Mouse (Mus musculus) CH12F3 (cell line): ENCODE measurements around the gene Mindy2.

ENCODE experiments used
- in situ Hi-C: fragments of 300-500 bp; cut with MboI; formaldehyde crosslinking; loops from 2 replicates; pipeline ENCODE4 v1.14.3; 2020; ENCODE audit warnings: low sequenced_read_pairs

The Mindy2 gene

GRCm38 (mm10) chr9:70669197-70669596, 12.2 kb upstream of the Mindy2 start:
- in situ Hi-C loops, result no loop called here

- in situ Hi-C loops, result no loop called here
Observed at GRCm38 (mm10) chr9:70668048-70668447, 11.1 kb upstream of the Mindy2 start.

GRCm38 (mm10) chr9:70666811-70667210, 9.8 kb upstream of the Mindy2 start:
- in situ Hi-C loops, result no loop called here

GRCm38 (mm10) chr9:70665372-70666145, 8.6 kb upstream of the Mindy2 start:
- in situ Hi-C loops, result no loop called here

DNA sequence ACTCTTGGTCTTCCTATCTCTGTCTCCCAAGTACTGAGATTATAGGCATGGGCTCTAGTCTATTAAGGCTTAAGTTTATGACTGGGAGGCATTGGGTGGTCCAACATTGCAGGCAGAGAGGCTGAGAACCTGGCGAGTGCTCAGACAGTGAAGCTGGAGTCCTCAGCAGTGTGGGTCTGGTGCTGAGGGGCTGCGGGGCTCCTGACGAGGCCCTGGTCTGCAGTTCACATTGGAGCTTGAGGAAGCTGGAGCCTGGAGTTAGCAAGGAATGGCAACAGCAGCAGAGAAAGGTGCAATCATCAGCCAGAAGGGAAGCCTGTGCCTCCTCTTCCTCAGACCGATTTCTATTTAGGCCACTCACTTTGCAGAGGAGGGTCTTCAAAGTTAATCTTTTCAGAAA, 7.9 kb upstream of the Mindy2 start:
- in situ Hi-C loops, result no loop called here

- in situ Hi-C loops, result no loop called here
Observed at GRCm38 (mm10) chr9:70658266-70658665, 1.3 kb upstream of the Mindy2 start.

DNA sequence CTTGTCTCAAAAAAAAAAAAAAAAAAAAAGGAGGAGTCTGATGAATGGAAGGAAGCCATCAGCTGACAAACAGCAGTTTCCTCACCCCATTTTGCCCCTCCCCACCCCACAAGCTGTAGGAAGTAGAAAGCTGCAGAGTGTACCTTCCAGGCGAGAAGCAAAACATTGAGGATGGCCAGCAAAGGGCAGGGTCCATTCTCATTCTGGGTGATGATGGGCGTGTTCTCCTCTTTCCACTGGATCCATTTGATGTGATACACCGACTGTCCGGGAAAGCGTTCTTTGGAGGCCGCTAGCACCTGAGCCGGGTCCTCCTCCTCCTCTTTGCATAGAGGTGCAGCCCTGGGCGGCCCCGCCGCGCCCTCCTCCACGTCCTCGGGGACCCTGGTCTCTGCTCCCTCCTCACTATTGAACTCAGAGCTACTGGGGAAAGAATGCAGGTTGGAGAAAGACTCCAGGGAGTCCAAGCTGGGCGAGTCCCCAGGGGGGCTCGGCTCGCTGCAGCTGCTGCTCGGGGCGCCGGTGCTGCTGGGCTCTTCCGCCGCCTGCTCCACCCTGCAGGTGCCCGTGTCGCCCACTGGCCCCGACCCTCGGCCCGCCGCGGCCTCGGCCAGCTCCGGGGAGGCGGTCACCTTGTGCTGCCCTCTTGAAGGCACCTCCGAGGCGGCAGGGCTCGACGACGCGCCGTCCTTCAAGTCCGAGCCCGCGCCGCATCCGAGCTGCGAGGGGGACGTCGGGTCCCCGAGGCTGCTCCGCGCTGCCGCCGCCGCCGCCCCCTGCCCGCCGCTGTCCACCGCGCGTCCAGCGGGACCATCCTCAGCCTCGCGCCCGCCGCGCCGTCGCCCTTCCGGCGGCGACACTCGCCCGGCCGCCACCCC, 605 bp downstream of the Mindy2 start, which contains the start of gene Gm10642:
Gene Gm10642 (plus strand): TSS at position 122 of the 878 bp plus-strand sequence.
- in situ Hi-C loops, result no loop called here

GRCm38 (mm10) chr9:70655764-70656129, 1.2 kb downstream of the Mindy2 start:
- in situ Hi-C loops, result no loop called here

- in situ Hi-C loops, result no loop called here
Observed at GRCm38 (mm10) chr9:70654496-70654895, 2.5 kb downstream of the Mindy2 start.

- in situ Hi-C loops, result no loop called here
Observed at GRCm38 (mm10) chr9:70653875-70654274, 3.1 kb downstream of the Mindy2 start.

- in situ Hi-C loops, result no loop called here
Observed at GRCm38 (mm10) chr9:70652221-70652620, 4.8 kb downstream of the Mindy2 start.

GRCm38 (mm10) chr9:70650994-70651393, 6.0 kb downstream of the Mindy2 start:
- in situ Hi-C loops, result no loop called here

DNA sequence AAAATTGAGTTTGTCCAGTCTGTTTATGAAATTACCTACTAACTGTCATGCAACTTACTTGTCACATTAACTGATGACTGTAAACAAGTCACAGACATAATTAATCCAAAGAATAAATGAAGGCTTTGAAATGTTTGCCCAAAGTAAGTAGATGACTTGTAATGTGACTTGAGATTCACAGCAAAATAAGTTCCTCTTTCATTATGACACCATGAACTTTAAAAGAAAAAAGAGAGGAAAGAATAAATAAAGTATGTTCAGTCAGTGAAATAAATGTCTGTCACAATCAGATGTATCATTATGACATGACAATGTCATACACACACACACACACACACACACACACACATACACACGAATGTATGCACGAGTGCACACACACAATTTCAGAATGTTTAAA, 6.7 kb downstream of the Mindy2 start:
- in situ Hi-C loops, result no loop called here

DNA sequence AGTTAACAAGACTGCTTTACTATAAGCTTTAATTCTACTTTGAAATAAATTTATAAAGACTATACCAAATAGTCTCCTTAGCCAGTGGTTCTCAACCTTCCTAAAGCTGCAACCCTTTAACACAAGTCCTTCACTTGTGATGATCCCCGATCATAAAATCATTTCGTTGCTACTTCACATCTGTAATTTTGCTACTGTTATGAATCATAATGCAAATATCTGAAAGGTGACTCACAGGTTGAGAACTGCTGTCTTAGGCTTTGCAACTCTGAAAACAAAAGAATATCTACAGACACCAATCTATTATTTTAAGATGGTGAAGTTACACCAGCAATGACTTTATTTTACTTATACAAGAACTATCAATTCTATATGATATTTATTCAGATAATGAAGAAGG, 20.2 kb downstream of the Mindy2 start:
- in situ Hi-C loops, result no loop called here

DNA sequence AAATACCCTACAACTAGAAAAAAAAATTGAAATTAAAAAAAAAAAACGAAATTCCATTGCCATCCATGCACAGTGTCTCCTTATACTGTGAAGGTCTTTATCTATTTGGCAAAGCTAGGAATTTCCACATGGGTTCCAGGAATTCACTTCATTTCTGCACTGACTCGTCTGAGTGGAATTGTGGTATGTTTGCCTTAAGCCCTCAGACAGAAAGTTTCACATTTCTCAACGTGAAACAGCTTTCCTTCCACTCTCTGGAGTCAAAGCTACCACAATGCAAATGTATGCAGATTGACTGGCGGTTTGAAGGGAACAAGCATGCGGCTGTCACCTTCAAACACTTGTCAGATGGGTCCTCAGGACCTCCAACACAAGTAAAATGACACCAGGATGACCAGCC, 25.3 kb downstream of the Mindy2 start:
- in situ Hi-C loops, result no loop called here

DNA sequence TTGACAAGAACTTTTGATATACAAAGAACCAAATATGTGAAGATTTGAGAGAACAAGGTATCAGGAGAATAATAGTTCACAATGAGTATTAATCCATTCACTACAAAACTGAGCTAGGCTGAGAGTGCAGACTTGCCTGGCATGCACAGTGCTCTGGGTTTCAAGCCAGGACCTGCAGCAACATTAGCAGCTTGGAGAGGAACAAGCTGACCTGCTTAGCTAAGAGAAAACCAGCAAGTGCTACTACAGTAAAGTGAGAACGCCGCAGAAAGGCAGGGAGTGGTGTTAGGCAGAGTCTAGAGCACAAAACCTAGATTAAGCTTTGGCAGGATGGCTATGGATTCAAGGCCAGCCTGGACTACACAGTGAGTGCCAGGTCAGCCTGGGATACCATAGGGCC, 27.3 kb downstream of the Mindy2 start:
- in situ Hi-C loops, result no loop called here

- in situ Hi-C loops, result no loop called here
Observed at GRCm38 (mm10) chr9:70611026-70611673, 45.8 kb downstream of the Mindy2 start.

DNA sequence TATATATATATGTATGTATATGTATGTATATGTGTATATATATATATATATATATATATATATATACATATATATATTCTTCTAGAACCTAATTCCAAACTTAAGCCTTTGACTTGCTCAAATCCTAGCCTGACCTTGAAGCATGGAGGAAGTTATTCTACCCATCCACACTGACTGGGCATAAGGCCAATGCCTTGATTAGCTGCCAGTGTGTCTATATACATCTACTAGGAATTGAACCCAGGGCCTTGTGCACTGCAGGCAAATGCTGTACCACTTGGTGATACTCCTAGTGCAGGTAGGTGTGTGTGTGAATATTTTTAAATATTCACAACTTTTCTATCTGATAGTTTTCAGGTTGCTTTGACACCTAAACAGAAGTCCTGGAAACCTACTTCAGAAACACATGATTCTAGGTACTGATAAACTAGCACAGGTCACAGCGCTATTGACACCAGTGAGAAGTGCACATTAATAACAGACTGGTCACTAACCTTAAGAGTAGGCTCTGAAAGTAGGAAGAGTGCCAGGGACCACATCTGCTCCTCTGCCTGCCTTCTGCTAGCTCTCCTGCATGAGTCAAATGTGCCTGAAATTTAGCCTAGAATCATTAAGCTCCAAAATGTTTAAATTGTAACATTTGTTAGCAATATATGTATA, 54.7 kb downstream of the Mindy2 start:
- in situ Hi-C loops, result no loop called here

DNA sequence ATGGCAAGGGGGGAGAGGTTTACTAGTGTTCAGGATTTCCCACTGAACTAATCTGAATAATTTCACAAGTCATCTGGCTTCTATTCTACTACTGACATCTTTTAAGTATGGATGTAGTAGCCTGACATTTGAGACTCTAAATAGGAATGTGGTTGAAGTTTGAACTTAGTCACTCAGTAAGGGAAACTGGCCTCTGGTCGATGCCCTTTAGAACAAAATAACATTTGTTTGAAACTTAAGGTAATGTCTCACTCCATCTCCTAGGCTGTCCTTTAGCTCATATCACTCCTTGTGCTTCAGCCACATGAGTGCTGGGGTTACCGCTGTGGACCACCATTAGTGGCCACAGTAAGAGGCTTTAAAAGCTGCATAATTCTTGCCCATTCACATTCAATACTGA, 58.7 kb downstream of the Mindy2 start:
- in situ Hi-C loops, result no loop called here

GRCm38 (mm10) chr9:70591486-70591885, 65.5 kb downstream of the Mindy2 start:
- in situ Hi-C loops, result no loop called here

GRCm38 (mm10) chr9:70590775-70591174, 66.2 kb downstream of the Mindy2 start:
- in situ Hi-C loops, result no loop called here
